Mouse (Mus musculus) thymus, adult 2 months (tissue): Measurements from ENCODE around the gene Exoc4. TPM values are rescaled to one million over a fixed set of nuclear protein-coding genes. Genes with fewer than 3 reads are reported as not detected.

Source experiments
- DNase-seq: peaks from one replicate; pipeline ENCODE4 v3.0.0; 2021
- H3K27ac ChIP-seq: fragments of 200-500 bp; 2 replicates; pipeline ENCODE4 v1.5.1; 2012; ENCODE audit warnings: low read length, control low read depth; ENCODE audit not compliant: control insufficient read depth, insufficient read depth
- H3K27me3 ChIP-seq: fragments of 200-500 bp; 2 replicates; pipeline ENCODE4 v1.6.1; 2012; ENCODE audit warnings: mild to moderate bottlenecking, low read length, moderate library complexity, mixed read lengths; ENCODE audit not compliant: control insufficient read depth, insufficient read depth
- H3K36me3 ChIP-seq: fragments of 200-500 bp; 2 replicates; pipeline ENCODE4 v1.6.1; 2012; ENCODE audit warnings: mild to moderate bottlenecking, low read length, moderate library complexity; ENCODE audit not compliant: control insufficient read depth, insufficient read depth
- H3K4me1 ChIP-seq: fragments of 200-500 bp; replicated peaks from 2 replicates; pipeline ENCODE4 v1.6.1; 2012; ENCODE audit warnings: low read length; ENCODE audit not compliant: control insufficient read depth, insufficient read depth
- H3K4me3 ChIP-seq: fragments of 200-500 bp; 2 replicates; pipeline ENCODE4 v1.5.1; 2012; ENCODE audit warnings: mild to moderate bottlenecking, low read length, control low read depth, moderate library complexity; ENCODE audit not compliant: control insufficient read depth, insufficient read depth
- CTCF ChIP-seq: fragments of 200-500 bp; IDR thresholded peaks from 2 replicates; pipeline ENCODE4 v1.5.1; 2012; ENCODE audit warnings: mild to moderate bottlenecking, control low read depth, low read length, moderate library complexity, borderline replicate concordance; ENCODE audit not compliant: control insufficient read depth, poor library complexity, insufficient read depth; ENCODE audit errors: extremely low read depth
- POLR2A ChIP-seq: fragments of 200-500 bp; IDR thresholded peaks from 2 replicates; pipeline ENCODE4 v1.6.1; 2012; ENCODE audit warnings: mild to moderate bottlenecking, low read length, control low read depth, moderate library complexity; ENCODE audit not compliant: control insufficient read depth, poor library complexity, insufficient read depth; ENCODE audit errors: extremely low read depth
- WGBS: fragments of 180-500 bp; shearing (Covaris S2); methylation state at CpG from one replicate; pipeline ENCODE4 v1.1.7; 2018; 5-methylcytosine and 5-hydroxymethylcytosine counted together
- polyA plus RNA-seq: library from polyadenylated mRNA; depleted of rRNA; stranded (reverse); fragments of >200 nt; gene quantifications from 2 replicates; pipeline ENCODE4 v1.2.3, GENCODE M21; 2012

The Exoc4 gene
- polyA plus RNA-seq, 1 experiment = 12.7 TPM

DNA sequence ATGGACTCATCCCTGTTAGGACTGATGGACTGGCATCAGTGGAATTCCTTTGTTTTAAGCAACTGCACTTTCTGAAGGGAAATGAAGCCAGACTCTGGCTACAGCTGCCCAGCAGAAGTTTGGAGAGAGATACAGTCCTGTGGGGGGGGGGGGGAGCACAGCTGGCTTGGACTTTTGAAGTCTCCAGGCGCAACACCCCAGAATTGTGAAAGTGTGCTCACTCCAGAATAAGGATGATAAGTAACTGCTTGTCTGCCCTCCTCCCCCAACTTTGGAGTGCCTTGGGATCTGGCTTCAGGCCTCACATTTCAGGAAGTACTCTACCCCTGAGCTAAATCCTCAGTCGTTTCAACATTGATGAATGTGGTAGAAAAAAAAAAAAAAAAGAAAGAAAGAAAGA, 716.7 kb downstream of the Exoc4 start:
- no peak for DNase-seq
- Histone ChIP-seq H3K27me3 (no peaks in the 10 kb centered on the region), H3K36me3 (no peaks in the 10 kb centered on the region), H3K4me3 (no peak overlapping the region), H3K4me1 (no peaks in the 10 kb centered on the region), H3K27ac (no peak overlapping the region)
- TF ChIP-seq POLR2A = no peak
- no peak for TF ChIP-seq CTCF
- 66% methylated on average over 2 of the region's 2 CpGs for WGBS

DNA sequence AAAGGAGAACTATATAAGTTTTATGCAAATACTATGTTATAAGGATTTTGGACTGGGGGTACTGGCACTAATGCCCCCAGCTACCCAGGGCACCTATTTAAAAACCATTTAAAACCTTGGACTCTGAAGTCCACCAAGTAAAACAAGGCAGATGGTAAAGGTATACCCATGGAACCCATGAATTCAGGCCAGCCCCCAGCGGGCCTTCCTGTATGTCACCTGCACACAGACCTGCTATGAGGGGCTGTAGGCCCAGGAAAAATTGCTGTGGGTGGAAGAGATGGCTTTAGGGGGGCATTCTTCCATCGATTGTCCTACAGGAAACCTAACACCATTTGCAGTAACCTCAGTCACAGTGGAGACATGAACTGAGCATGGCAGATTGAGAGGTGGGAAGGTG, 719.9 kb downstream of the Exoc4 start:
- no peak for DNase-seq
- 87% methylated on average over 2 of the region's 2 CpGs for WGBS
- Histone ChIP-seq H3K27ac (no peak overlapping the region), H3K4me1 (no peaks in the 10 kb centered on the region), H3K27me3 (no peaks in the 10 kb centered on the region), H3K4me3 (no peak overlapping the region), H3K36me3 (no peaks in the 10 kb centered on the region)
- no peak for TF ChIP-seq CTCF
- no peak for TF ChIP-seq POLR2A

DNA sequence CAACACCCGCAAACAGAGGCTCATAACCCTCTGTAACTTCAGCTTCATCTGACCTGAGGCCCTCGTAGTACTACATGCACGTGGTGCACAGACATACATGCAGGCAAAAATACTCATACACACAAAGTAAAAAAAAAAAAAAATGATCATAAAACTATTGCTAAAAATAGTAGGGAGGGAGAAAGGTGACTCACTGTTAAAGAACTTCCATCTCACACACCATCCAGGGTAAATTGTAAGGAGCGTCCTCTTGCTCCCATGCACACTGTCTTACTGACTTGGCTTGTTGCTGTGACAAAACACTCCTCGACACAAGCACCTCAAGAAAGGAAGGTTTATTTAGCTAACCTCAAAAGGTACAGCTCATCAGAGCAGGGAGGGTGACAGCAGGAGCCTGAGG, 723.9 kb downstream of the Exoc4 start:
- H3K4me3 ChIP-seq = no peak overlapping the region
- H3K27ac ChIP-seq = no peak overlapping the region
- no peak for DNase-seq
- peaks cover 6% of the 10 kb centered on the region; the same call in 1 of the 2 replicates for H3K4me1 ChIP-seq
- no peaks in the 10 kb centered on the region for H3K36me3 ChIP-seq
- 93% methylated on average over 5 of the region's 5 CpGs for WGBS
- no peak for TF ChIP-seq CTCF
- TF ChIP-seq POLR2A = no peak
- H3K27me3 ChIP-seq = no peaks in the 10 kb centered on the region

DNA sequence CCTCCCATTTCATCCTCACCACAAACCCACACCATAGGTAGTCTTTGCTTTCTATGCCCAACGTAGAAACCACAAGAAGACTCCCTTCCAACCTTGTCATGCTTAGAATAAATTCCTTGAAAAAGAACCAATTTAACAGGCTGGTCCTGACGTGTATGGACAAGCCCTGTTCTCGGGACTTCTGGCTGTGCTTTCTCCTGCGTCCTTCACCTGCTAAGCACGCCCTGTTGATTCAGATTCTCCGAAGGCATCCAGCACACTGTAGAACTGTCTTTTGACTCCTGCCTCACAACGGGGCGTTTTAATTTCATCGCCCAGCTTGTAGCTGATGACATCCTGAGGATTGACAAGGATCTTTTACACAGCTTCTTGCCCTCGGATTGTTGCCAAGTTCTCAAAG, 727.7 kb downstream of the Exoc4 start:
- 71% methylated on average over 10 of the region's 10 CpGs for WGBS
- H3K36me3 ChIP-seq = no peaks in the 10 kb centered on the region
- DNase-seq = no peak
- H3K27ac ChIP-seq = no peak overlapping the region
- TF ChIP-seq POLR2A (no peak), CTCF (no peak)
- H3K27me3 ChIP-seq = no peaks in the 10 kb centered on the region
- peaks cover 6% of the 10 kb centered on the region; the same call in 1 of the 2 replicates for H3K4me1 ChIP-seq
- no peak overlapping the region for H3K4me3 ChIP-seq

DNA sequence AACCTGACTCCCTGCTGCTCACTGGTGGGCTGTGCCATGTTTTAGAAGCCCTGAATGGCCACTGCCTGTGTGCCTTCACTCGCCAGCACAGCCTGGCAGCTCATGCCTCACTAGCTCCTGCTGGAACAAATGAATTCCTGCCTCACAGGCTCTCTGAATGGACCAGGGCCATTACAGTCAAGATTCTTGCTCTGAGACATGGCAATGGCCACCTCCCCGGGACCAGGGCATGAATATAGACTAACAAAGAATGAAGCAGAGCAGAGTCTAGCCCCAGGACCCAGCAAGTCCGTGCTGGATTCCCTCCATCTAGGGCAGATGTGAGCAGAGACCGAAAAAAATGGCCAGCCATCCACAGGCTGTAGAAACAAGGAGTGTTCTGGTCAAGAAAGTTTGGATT, 728.6 kb downstream of the Exoc4 start:
- no peak for TF ChIP-seq CTCF
- no peak for TF ChIP-seq POLR2A
- H3K27me3 ChIP-seq = no peaks in the 10 kb centered on the region
- peaks cover 6% of the 10 kb centered on the region; the same call in 1 of the 2 replicates for H3K4me1 ChIP-seq
- WGBS = 94% methylated on average over 4 of the region's 4 CpGs
- H3K36me3 ChIP-seq = no peaks in the 10 kb centered on the region
- no peak overlapping the region for H3K27ac ChIP-seq
- no peak overlapping the region for H3K4me3 ChIP-seq
- no peak for DNase-seq

DNA sequence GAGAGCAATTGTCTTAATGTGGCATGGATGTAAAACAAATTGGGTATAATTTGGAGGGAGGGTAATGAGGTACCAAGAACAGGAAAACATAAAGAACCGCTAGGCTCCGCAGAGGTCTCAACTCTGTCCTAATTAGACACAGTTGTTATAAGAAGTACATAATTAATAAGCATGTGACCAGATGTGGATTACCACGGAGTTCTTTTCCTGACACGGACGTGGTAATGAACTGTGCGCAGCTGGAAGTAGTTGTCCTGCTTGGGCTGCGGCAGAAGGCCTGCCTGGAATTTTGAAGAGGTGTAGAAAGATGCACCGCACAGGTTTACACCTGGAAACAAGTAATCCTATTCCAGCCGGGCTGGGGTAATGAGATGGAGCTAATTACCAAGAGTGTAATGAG, 729.0 kb downstream of the Exoc4 start:
- 89% methylated on average over 9 of the region's 9 CpGs for WGBS
- H3K4me3 ChIP-seq = no peak overlapping the region
- DNase-seq = no peak
- H3K36me3 ChIP-seq = no peaks in the 10 kb centered on the region
- no peak for TF ChIP-seq CTCF
- no peak for TF ChIP-seq POLR2A
- H3K4me1 ChIP-seq = peaks cover 9% of the 10 kb centered on the region; the same call in 1 of the 2 replicates
- H3K27me3 ChIP-seq = no peaks in the 10 kb centered on the region
- no peak overlapping the region for H3K27ac ChIP-seq

DNA sequence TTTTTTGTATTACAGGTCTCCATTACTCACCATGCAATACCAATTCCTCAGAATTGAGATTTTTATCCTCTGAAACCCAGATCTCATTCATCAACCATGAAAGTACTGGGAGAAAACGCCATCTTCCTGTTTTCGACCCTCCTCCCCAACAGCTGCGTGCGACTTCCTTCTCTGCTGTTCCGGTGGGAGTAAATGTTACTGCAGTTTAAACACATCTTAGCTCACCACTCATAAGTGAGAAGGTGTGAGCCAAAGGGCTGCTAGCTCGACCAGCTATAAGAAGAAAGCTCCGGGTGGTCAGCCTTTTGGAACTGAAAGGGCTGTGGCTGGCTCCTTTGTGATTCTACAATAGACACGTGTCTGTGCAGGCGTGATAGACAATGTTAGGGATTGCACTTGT, 733.8 kb downstream of the Exoc4 start:
- 31% methylated on average over 9 of the region's 9 CpGs for WGBS
- peak; percentile 38 for DNase-seq
- no peaks in the 10 kb centered on the region for H3K36me3 ChIP-seq
- peak overlapping the region; percentile 71 for H3K27ac ChIP-seq
- H3K4me3 ChIP-seq = no peak overlapping the region
- no peaks in the 10 kb centered on the region for H3K27me3 ChIP-seq
- TF ChIP-seq CTCF = no peak
- no peak for TF ChIP-seq POLR2A
- peaks cover 6% of the 10 kb centered on the region; the same call in 1 of the 2 replicates for H3K4me1 ChIP-seq
